Mouse (Mus musculus) left cerebral cortex, adult 2 months (tissue): Measurements from ENCODE around the gene Gpx2. TPM values are rescaled to one million over a fixed set of nuclear protein-coding genes. Genes with fewer than 3 reads are reported as not detected.
A peak's percentile ranks its signal among the peaks of the same experiment; 100 is the strongest.

Experiments
- DNase-seq, 2 experiments: peaks; one replicate each; pipeline ENCODE4 v3.0.0; 2021 to 2022; ENCODE audit warnings: low spot score in 2 of 2, mixed read lengths in 1 of 2; ENCODE audit errors: extremely low spot score in 1 of 2
- H3K27ac ChIP-seq: fragments of 200-600 bp; 2 replicates; pipeline ENCODE4 v1.8.1; 2022
- H3K4me3 ChIP-seq: fragments of 200-600 bp; 2 replicates; pipeline ENCODE4 v1.8.1; 2022
- CTCF ChIP-seq: fragments of 200-600 bp; IDR thresholded peaks from 2 replicates; pipeline ENCODE4 v1.8.1; 2022; ENCODE audit warnings: antibody characterized with exemption, mild to moderate bottlenecking, moderate library complexity
- intact Hi-C: fragments of 180-260 bp; cut with DNase I; formaldehyde crosslinking; loops from one replicate; pipeline ENCODE4 v1.15.1; 2025
- total RNA-seq, 2 experiments: library from RNA; stranded (reverse); gene quantifications; 2 replicates each; pipeline ENCODE4 v1.2.3; 2021

The Gpx2 gene
- total RNA-seq, 2 experiments from 2014 or later = 0.34 to 0.47 TPM

- no peak for TF ChIP-seq CTCF
- intact Hi-C loops = loop anchor here (1.0 to 5.0 kb wide), 3 partner anchors 14 to 123 kb away; no protein-coding TSS in a partner anchor
- no peak for DNase-seq
- H3K4me3 ChIP-seq = peak overlapping the region; percentile 66
- H3K27ac ChIP-seq = peak overlapping the region; percentile 98
Measured at GRCm38 (mm10) chr12:76819816-76820215, 24.5 kb upstream of the Gpx2 start.

GRCm38 (mm10) chr12:76818908-76819307, 23.6 kb upstream of the Gpx2 start:
- DNase-seq = peak; percentile 61 to 84
- Histone ChIP-seq H3K4me3 (peak overlapping the region; percentile 23; the same call in 1 of the 2 replicates), H3K27ac (peak overlapping the region; percentile 98)
- intact Hi-C loops = loop anchor here (1.0 to 5.0 kb wide), 2 partner anchors 13 to 122 kb away; no protein-coding TSS in a partner anchor
- TF ChIP-seq CTCF = no peak

GRCm38 (mm10) chr12:76818120-76818519, 22.8 kb upstream of the Gpx2 start:
- TF ChIP-seq CTCF = no peak
- no peak for DNase-seq
- peak overlapping the region; percentile 98 for H3K27ac ChIP-seq
- intact Hi-C loops = loop anchor here (5.0 kb wide), 1 partner anchor 121 kb away; no protein-coding TSS in a partner anchor
- peak overlapping the region; percentile 28 for H3K4me3 ChIP-seq

- DNase-seq = no peak
- intact Hi-C loops = loop anchor here (5.0 kb wide), 1 partner anchor 120 kb away; no protein-coding TSS in a partner anchor
- H3K27ac ChIP-seq = peak overlapping the region; percentile 98
Measured at GRCm38 (mm10) chr12:76817176-76817575, 21.8 kb upstream of the Gpx2 start.

GRCm38 (mm10) chr12:76816720-76817119, 21.4 kb upstream of the Gpx2 start:
- Histone ChIP-seq H3K4me3 (no peak overlapping the region), H3K27ac (peak overlapping the region; percentile 57)
- TF ChIP-seq CTCF = no peak
- no peak for DNase-seq
- intact Hi-C loops = loop anchor here (5.0 kb wide), 1 partner anchor 119 kb away; no protein-coding TSS in a partner anchor

More at GRCm38 (mm10) chr12:76817176-76817575, 21.8 kb upstream of the Gpx2 start:
- no peak overlapping the region for H3K4me3 ChIP-seq
- no peak for TF ChIP-seq CTCF

GRCm38 (mm10) chr12:76814120-76814519, 18.8 kb upstream of the Gpx2 start:
- no peak overlapping the region for H3K27ac ChIP-seq
- intact Hi-C loops = no loop called here
- no peak for TF ChIP-seq CTCF
- no peak overlapping the region for H3K4me3 ChIP-seq
- no peak for DNase-seq

GRCm38 (mm10) chr12:76813543-76813942, 18.2 kb upstream of the Gpx2 start:
- H3K27ac ChIP-seq = no peak overlapping the region
- no peak for TF ChIP-seq CTCF
- DNase-seq = no peak
- no peak overlapping the region for H3K4me3 ChIP-seq
- intact Hi-C loops = no loop called here

GRCm38 (mm10) chr12:76811006-76811405, 15.7 kb upstream of the Gpx2 start:
- no peak for TF ChIP-seq CTCF
- H3K27ac ChIP-seq = no peak overlapping the region
- no peak for DNase-seq

GRCm38 (mm10) chr12:76810491-76810890, 15.1 kb upstream of the Gpx2 start:
- no peak for DNase-seq
- TF ChIP-seq CTCF = no peak
- intact Hi-C loops = no loop called here
- H3K27ac ChIP-seq = no peak overlapping the region; the same call in 1 of the 2 replicates
- H3K4me3 ChIP-seq = no peak overlapping the region

More at GRCm38 (mm10) chr12:76811006-76811405, 15.7 kb upstream of the Gpx2 start:
- no peak overlapping the region for H3K4me3 ChIP-seq
- intact Hi-C loops = no loop called here

- peak overlapping the region; percentile 73 for H3K27ac ChIP-seq
- DNase-seq = peak; percentile 51 to 59
- intact Hi-C loops = no loop called here
- no peak overlapping the region for H3K4me3 ChIP-seq
- TF ChIP-seq CTCF = no peak
Measured at GRCm38 (mm10) chr12:76807796-76808195, 12.4 kb upstream of the Gpx2 start.

- peak overlapping the region; percentile 42; the same call in 1 of the 2 replicates for H3K27ac ChIP-seq
Measured at GRCm38 (mm10) chr12:76805056-76805811, 9.9 kb upstream of the Gpx2 start.

GRCm38 (mm10) chr12:76803700-76804252, 8.4 kb upstream of the Gpx2 start:
- no peak for DNase-seq
- Histone ChIP-seq H3K27ac (peak overlapping the region; percentile 69), H3K4me3 (no peak overlapping the region)
- peak; percentile 75 for TF ChIP-seq CTCF
- intact Hi-C loops = loop anchor here (5.0 kb wide), 1 partner anchor 156 kb away; no protein-coding TSS in a partner anchor

More at GRCm38 (mm10) chr12:76805056-76805811, 9.9 kb upstream of the Gpx2 start:
- intact Hi-C loops = no loop called here
- no peak for DNase-seq
- H3K4me3 ChIP-seq = no peak overlapping the region
- TF ChIP-seq CTCF = no peak
